Mouse (Mus musculus): Measurements from ENCODE around the gene Xirp2.
A peak's percentile ranks its signal among the peaks of the same experiment; 100 is the strongest.
"Not testable (repeated sequence)": the region's sequence is repeated elsewhere in the genome, so short reads cannot be mapped to it uniquely, and the experiment has no call there.

Gene Xirp2

GRCm38 (mm10) chr2:67445780-67446179, at the start of gene Xirp2:
Gene Xirp2, plus strand, starts transcription at chr2:67446002.
- DNase-seq = no peak

GRCm38 (mm10) chr2:67413425-67413824, 32.4 kb upstream of the Xirp2 start, which contains the start of gene Gm21830:
Gene Gm21830, plus strand, starts transcription at chr2:67413725.
- not testable (repeated sequence) for DNase-seq

- no peak for DNase-seq
Observed at GRCm38 (mm10) chr2:67420853-67421252, 24.9 kb upstream of the Xirp2 start.

DNA sequence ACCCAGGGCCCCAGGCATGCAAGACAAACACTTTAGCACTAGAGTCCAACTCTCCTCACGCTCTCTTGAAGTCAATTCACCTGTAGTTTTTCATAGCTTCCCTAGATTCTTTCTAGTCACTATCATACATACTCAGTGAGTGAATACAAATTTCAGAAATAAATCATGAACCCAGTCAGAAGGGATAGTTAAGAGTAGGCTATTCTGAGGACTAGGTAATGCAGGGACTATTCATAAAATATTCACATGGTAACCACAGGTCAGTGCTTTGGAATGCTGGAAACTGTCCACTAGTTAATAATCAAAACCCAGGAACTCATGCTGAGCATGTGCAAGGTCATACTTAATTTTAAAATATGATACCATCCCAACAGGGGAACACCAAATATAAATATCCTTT, 23.0 kb upstream of the Xirp2 start:
- no peak for DNase-seq

DNA sequence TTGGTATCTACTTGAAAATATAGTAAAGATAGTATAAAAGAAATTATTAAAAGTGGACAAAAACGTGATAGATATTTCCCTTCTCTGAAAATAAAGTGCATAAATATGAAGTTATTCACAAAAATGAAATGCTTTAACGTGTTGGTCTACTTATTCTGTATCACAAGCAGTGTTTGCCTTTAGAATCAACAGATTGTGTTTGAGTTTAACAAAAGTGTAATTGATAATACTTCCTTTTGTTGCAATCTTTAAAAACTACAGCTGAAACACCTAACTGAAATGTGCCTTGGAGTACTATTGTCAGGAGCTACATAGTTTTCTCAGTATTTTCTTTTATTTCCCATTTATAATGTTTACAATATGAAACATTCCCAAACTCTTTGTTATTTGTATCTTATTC, 12.7 kb upstream of the Xirp2 start, which contains the start of gene Gm26727:
Gm26727 (minus strand) TSS at position 101 of the 400 bp plus-strand sequence.
- no peak for DNase-seq

DNA sequence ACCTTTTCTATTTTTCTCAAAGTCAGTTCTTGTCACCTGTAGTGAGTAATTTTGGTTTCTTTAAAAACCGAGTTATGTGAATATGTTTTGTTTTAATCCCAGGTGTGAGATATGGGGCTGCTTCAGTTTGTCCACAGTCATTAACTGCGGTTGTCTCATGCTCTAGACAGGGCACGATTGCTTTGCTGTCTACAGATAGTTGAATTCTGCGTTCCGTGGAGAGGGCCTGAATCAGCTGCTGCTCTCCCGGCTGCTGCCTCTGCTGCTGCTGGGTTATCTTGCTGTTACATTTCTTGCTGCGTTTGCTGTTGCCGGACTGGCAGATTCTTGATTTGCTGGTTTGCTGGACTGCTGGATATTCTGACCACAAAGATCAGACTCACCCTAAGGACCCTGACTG, 7.5 kb upstream of the Xirp2 start:
- no peak for DNase-seq

- DNase-seq = no peak
Observed at GRCm38 (mm10) chr2:67446772-67447171, 970 bp downstream of the Xirp2 start.

GRCm38 (mm10) chr2:67447206-67447605, 1.4 kb downstream of the Xirp2 start:
- DNase-seq = no peak

DNA sequence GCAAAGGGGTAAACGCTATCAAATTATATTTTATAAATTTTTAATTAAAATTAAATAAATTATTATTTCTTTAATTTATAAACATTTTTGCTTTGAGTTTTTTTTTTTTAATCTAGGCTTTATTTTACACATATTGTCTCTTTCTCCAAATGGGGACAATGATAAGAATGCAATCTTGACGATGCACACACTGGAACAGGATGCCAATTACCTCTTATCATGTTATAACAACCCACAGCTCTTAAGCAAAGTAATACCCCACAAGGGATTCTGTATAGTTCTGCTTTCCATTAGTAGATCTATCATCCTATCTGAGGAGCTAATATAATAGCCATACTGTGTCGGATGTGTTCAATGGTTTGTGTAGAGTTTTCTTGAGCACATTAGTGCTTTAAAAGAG, 15.1 kb downstream of the Xirp2 start:
- DNase-seq = no peak

DNA sequence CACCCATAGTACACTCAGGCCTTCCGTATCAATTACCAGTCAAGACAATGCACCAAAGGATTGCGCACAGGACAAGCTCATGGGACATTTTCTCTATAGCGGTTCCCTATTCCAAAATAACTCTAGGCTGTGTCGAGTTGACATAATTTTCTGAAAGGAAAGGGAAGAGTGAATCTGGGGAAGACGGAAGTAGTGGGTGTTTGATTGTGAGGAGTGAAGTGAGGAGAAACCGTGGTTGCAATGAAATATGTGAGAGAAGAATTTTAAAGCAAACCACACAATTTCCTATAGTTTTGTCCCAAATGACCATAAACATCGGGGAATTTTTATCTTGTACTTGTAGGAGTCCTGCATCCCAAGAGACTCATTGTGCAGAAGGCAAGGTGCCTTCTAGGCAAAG, 21.2 kb downstream of the Xirp2 start:
- DNase-seq = no peak

DNA sequence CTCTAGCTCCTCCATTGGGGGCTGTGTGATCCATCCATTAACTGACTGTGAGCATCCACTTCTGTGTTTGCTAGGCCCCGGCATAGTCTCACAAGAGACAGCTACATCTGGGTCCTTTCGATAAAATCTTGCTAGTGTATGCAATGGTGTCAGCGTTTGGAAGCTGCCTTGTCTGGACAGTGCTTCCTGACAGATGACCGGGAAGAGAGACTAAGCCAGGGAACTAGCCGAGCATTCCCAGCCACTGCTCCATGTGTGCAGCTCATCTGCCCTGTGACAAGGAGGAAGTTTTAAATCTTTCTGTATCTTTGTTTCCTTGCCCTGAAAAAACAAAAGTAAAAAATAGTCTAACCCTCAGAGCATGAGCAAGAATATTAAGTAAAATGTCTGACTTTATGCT, 24.2 kb downstream of the Xirp2 start:
- not testable (repeated sequence) for DNase-seq

- peak; percentile 10 for DNase-seq
Observed at GRCm38 (mm10) chr2:67477753-67478152, 32.0 kb downstream of the Xirp2 start.

DNA sequence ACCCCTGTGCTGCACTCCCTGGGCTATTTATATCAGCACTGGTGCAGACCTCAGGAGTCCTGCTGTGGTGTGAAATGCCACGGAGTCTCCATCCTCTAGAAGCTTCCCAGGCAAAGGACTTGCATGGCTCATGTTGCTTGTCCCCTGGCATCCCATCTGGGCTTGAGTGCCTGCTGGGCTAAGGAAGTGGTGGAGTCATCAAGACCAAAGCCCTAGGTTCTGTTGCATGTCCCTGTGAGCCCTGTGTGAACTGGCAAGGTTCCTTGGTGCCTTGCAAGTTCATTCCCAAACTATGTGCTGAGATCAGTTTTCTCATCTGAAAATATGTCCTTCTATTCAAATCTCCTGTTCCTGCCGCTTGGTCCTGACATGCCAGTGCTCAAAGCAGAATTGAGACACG, 35.2 kb downstream of the Xirp2 start:
- no peak for DNase-seq

DNA sequence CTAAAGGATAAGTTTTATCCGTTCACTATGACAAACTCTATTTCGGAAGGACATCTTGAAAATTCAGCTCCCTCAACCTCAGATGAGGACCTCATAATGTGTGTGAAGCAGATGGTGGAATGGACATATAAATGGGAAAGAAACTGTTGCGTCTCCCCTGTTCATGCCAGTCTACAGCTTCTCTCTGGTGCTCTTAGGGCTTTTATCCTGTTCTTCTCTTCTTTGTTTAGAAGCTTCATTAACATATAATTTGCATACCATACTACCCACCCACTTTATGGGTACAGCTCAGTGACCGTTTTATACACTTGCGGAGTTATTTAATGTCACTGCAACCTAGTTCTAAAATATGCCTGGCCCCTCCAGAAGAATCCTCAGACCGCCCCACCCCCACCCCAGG, 40.9 kb downstream of the Xirp2 start:
- DNase-seq = no peak

GRCm38 (mm10) chr2:67487162-67487561, 41.4 kb downstream of the Xirp2 start:
- DNase-seq = no peak

GRCm38 (mm10) chr2:67488465-67489127, 42.8 kb downstream of the Xirp2 start:
- DNase-seq = no peak

- DNase-seq = no peak
Observed at GRCm38 (mm10) chr2:67489128-67489492, 43.3 kb downstream of the Xirp2 start.

DNA sequence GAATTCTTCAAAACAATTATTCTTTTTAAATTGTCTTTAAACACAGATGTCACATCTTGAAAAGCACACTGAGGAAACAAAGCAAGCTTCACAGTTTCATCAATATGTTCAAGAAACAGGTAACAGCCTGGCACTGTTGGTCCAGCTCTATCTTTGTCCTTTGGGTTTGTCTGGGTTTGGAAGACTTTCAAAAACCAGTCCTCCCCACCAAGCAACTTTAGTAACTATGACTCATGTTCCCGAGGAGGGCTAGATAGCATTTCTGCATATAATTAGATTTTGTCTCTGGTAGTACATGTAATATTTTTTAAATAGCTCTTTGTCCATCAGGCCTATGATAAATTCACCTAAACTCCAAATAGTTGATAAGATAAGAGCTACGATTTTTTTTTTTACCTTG, 59.7 kb downstream of the Xirp2 start:
- no peak for DNase-seq

DNA sequence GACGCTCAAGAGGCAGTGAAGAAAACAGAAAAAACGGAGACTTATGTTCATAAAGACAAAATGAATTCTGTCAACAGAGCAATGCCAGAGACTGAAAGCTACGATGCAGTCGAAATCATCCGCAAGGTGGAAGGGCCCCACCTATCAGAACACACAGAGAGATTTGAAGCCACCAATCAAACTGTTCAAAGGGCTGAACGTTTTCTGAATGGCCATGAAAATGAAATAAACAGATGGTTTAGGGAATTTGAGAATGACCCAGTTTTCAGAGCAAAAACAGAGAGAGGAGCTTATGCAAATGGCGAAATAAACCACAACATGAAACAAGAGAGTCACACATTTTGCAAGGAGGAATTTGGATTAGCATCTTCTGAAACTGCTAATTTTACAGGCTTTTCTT, 70.6 kb downstream of the Xirp2 start:
- DNase-seq = no peak

GRCm38 (mm10) chr2:67535347-67535746, 89.5 kb downstream of the Xirp2 start:
- DNase-seq = no peak

DNA sequence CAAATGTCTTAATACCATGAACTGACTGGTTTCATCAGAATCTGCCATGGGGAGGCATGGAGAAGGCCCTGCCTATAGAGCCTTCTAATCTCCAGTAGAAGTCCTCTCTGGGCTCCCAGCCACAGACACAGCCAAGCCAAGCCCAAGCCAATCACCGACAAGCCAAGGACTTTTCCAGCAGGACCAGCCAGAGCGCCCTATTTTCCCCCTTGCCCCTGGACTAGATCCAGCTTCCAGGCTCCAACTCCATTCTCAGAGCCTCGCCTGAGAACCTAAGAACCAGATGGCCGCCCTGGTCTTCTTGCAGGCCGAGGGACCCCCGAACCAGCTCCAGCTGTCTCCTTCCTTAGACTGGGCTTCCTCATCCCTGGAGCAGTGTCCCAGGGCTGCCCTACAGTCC, 93.6 kb downstream of the Xirp2 start:
- no peak for DNase-seq

GRCm38 (mm10) chr2:67541957-67542696, 96.3 kb downstream of the Xirp2 start:
- no peak for DNase-seq

- DNase-seq = no peak
Observed at GRCm38 (mm10) chr2:67544426-67544825, 98.6 kb downstream of the Xirp2 start.

GRCm38 (mm10) chr2:67564851-67565479, 119.2 kb downstream of the Xirp2 start:
- peak; percentile 68 for DNase-seq

Measured in cerebellum, adult 8-10 months (tissue).